Mouse (Mus musculus): Measurements from ENCODE around the gene Arg2.

DNA sequence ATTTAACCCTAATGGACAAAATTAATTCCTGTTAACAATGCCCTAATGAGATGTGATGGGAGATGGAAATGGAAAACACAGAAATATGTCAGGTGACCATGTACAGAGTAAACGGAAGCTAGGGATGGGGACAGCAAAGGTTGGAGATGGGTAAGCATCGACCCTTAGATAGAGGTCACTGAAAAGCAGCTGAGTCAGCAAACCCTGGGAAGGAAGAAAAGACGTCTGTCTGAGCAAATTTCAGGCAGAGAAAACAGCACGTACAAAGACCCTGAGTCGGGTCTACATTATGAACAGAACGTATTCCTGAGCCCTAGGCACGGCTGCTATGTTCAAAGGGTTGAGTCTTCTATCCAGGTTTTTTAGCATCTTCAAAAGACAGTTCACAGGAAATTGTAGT lies 6.4 kb downstream of the Arg2 start:
- TF ChIP-seq GATA1 (IDR thresholded peaks at IDR 0.05; ENCODE audit: borderline replicate concordance, low read length) (no peak), FLI1 (IDR thresholded peaks at IDR 0.05; ENCODE audit: low read length) (no peak)

Measured in megakaryocyte, embryonic 14.5 days (primary cell).